Comparison of ENCODE assay signal across 9 mouse cellular contexts in the genomic region with DNA sequence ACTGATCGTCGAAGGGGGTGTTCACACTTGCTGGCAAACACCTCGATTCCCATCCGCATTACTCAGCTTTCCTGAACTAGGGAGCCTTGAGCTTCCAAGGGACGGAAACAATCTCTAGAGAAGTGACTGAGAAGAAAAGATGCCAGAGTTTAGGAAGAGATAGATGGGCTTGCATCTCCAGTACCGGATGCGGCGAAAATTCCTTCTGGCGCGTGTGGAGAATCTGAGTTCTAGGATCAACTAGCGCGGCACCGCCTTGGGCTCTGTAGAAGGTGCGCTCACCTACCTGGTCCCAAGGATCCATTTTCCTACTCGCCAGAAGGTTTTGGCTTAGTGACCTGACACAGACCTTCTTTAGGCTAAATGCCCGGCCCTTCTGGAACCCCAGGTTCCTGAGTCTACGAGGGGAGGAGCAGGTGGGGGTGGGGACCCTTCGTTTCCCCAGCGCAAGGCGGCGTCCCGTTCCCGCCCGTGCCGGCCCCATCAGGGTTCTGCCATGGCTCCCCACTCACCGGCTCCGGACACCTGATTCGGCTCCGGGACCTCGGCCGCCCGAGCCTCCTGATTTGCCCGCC. TPM values are rescaled to one million over a fixed set of nuclear protein-coding genes. Genes with fewer than 3 reads are reported as not detected.
DNase-seq lines count a peak whose midpoint lies in the region; ATAC-seq lines count a peak whose summit lies in the region.
"Had no signal": no experiment of that assay in that cellular context is flagged by ENCODE, and none has a peak within 500 bp of the region (broad histone marks: within the 10 kb centered on the region; RNA-seq: fewer than 3 reads in every experiment).

No protein-coding gene starts in this region.

- WGBS in heart, embryonic 14.5 days: under 1% methylated on average over 33 of the region's 33 CpGs
- 1% methylated on average over 29 of the region's 33 CpGs for WGBS in embryonic facial prominence, embryonic 14.5 days
- WGBS in limb, embryonic 11.5 days: under 1% methylated on average over 33 of the region's 33 CpGs
- under 1% methylated on average over 33 of the region's 33 CpGs for WGBS in neural tube, embryonic 12.5 days

- peaks cover 15 to 37% of the 10 kb centered on the region in 2 experiments for H3K4me1 ChIP-seq in heart, embryonic 14.5 days (ENCODE audit: control insufficient read depth in 2 of 2, insufficient read depth in 2 of 2, low read length in 2 of 2)
- H3K4me1 ChIP-seq in embryonic facial prominence, embryonic 14.5 days (ENCODE audit: control insufficient read depth, insufficient read depth, low read length): peaks cover 22% of the 10 kb centered on the region
- H3K4me1 ChIP-seq in limb, embryonic 11.5 days (ENCODE audit: control insufficient read depth, insufficient read depth, low read length): peaks cover 32% of the 10 kb centered on the region
- H3K4me1 ChIP-seq in neural tube, embryonic 12.5 days: peaks cover 38% of the 10 kb centered on the region

- no peak for ATAC-seq in heart, embryonic 14.5 days (ENCODE audit: insufficient number of reproducible peaks, insufficient read depth, low FRiP score, low read depth)
- no peak; the same call in 1 of the 2 replicates for ATAC-seq in embryonic facial prominence, embryonic 14.5 days (ENCODE audit: low read depth)
- no peak; the same call in 1 of the 2 replicates for ATAC-seq in limb, embryonic 11.5 days (ENCODE audit: insufficient number of reproducible peaks, low FRiP score, low TSS enrichment, low read depth)
- ATAC-seq in neural tube, embryonic 12.5 days (ENCODE audit: low FRiP score, low read depth): no peak
- ATAC-seq in inflammation-experienced regulatory T-cells, adult 6 months: no peak

- DNase-seq in heart, adult 8-10 months (ENCODE audit: low spot score): no peak
- DNase-seq in embryonic facial prominence, embryonic 14.5 days (ENCODE audit: low spot score): no peak
- no peak for DNase-seq in limb, embryonic 11.5 days (ENCODE audit: low spot score)
- DNase-seq in frontal cortex, postnatal 36 days (ENCODE audit: low spot score in 2 of 2): no peak
- DNase-seq in gastrocnemius, adult 8-10 months (ENCODE audit: low spot score in 2 of 2): no peak

- H3K36me3 ChIP-seq in heart, embryonic 14.5 days (ENCODE audit: control insufficient read depth, insufficient read depth, low read length): no peaks in the 10 kb centered on the region
- peaks cover 3% of the 10 kb centered on the region; the same call in 1 of the 2 replicates for H3K36me3 ChIP-seq in embryonic facial prominence, embryonic 14.5 days (ENCODE audit: control insufficient read depth, insufficient read depth, low read length)
- no peaks in the 10 kb centered on the region for H3K36me3 ChIP-seq in limb, embryonic 11.5 days (ENCODE audit: control insufficient read depth, insufficient read depth, low read length)
- H3K36me3 ChIP-seq in neural tube, embryonic 12.5 days: no peaks in the 10 kb centered on the region

- H3K9ac ChIP-seq in heart, embryonic 14.5 days (ENCODE audit: low read length): peak overlapping the region; percentile 79
- peak overlapping the region; percentile 97 for H3K9ac ChIP-seq in embryonic facial prominence, embryonic 14.5 days (ENCODE audit: low read depth, low read length)
- peak overlapping the region; percentile 62 for H3K9ac ChIP-seq in limb, embryonic 11.5 days (ENCODE audit: low read length)
- H3K9ac ChIP-seq in neural tube, embryonic 12.5 days: peak overlapping the region; percentile 40; the same call in 1 of the 2 replicates

- H3K4me2 ChIP-seq in heart, embryonic 14.5 days (ENCODE audit: low read length): peak overlapping the region; percentile 92
- H3K4me2 ChIP-seq in embryonic facial prominence, embryonic 14.5 days (ENCODE audit: low read depth, low read length): peak overlapping the region; percentile 72
- peak overlapping the region; percentile 90 for H3K4me2 ChIP-seq in limb, embryonic 11.5 days (ENCODE audit: low read depth, severe bottlenecking)
- peak overlapping the region; percentile 72 for H3K4me2 ChIP-seq in neural tube, embryonic 12.5 days (replicated peaks)

- H3K9me3 ChIP-seq in heart, embryonic 14.5 days (ENCODE audit: control insufficient read depth, low read length): no peaks in the 10 kb centered on the region
- no peaks in the 10 kb centered on the region for H3K9me3 ChIP-seq in embryonic facial prominence, embryonic 14.5 days (ENCODE audit: control insufficient read depth, low read length)
- H3K9me3 ChIP-seq in limb, embryonic 11.5 days (ENCODE audit: control insufficient read depth, low read length): no peaks in the 10 kb centered on the region
- H3K9me3 ChIP-seq in neural tube, embryonic 12.5 days: no peaks in the 10 kb centered on the region

- peak overlapping the region; percentile 2 to 61; a peak in 3 of 4 replicates for H3K27ac ChIP-seq in heart, embryonic 14.5 days (replicated peaks in 1 of 2; ENCODE audit: control insufficient read depth in 1 of 2, insufficient read depth in 1 of 2, low read depth in 2 of 2, low read length in 2 of 2)
- peak overlapping the region; percentile 94 for H3K27ac ChIP-seq in embryonic facial prominence, embryonic 14.5 days (replicated peaks; ENCODE audit: low read depth, low read length)
- H3K27ac ChIP-seq in limb, embryonic 11.5 days (replicated peaks; ENCODE audit: low read depth, low read length): peak overlapping the region; percentile 68
- no peak overlapping the region for H3K27ac ChIP-seq in neural tube, embryonic 12.5 days

- peaks cover 87% of the 10 kb centered on the region for H3K27me3 ChIP-seq in heart, embryonic 14.5 days (ENCODE audit: control insufficient read depth, insufficient read depth, low read length)
- peaks cover 63% of the 10 kb centered on the region for H3K27me3 ChIP-seq in embryonic facial prominence, embryonic 14.5 days (replicated peaks; ENCODE audit: control insufficient read depth, insufficient read depth, low read length)
- H3K27me3 ChIP-seq in limb, embryonic 11.5 days (ENCODE audit: control insufficient read depth, insufficient read depth, low read length): peaks cover 80% of the 10 kb centered on the region
- H3K27me3 ChIP-seq in neural tube, embryonic 12.5 days (replicated peaks): peaks cover 96% of the 10 kb centered on the region

- peak overlapping the region; percentile 59 to 65 for H3K4me3 ChIP-seq in heart, embryonic 14.5 days (ENCODE audit: control insufficient read depth in 1 of 2, insufficient read depth in 1 of 2, low read depth in 1 of 2, low read length in 2 of 2)
- peak overlapping the region; percentile 70 for H3K4me3 ChIP-seq in embryonic facial prominence, embryonic 14.5 days (ENCODE audit: low read depth, low read length)
- peak overlapping the region; percentile 61 for H3K4me3 ChIP-seq in limb, embryonic 11.5 days (ENCODE audit: low read depth, low read length)
- peak overlapping the region; percentile 46 for H3K4me3 ChIP-seq in neural tube, embryonic 12.5 days

RNA-seq across cellular contexts. Expression of a gene that starts 0.6 kb away (rescaled TPM):
- 2.2 and 4.0 TPM in 2 replicates for polyA plus RNA-seq in heart, embryonic 14.5 days (2014; fragmentation: Nextera tagmentation; extraction: Ambion mirVana)
- total RNA-seq in heart, adult 8-10 months (2022): 1 to 10 TPM; 4.1 to 6.6 (median 4.7) TPM
- polyA plus RNA-seq in embryonic facial prominence, embryonic 14.5 days (2014; fragmentation: Nextera tagmentation; extraction: Ambion mirVana): 6.3 and 6.5 TPM in 2 replicates
- 11.3 and 14.9 TPM in 2 replicates for polyA plus RNA-seq in limb, embryonic 11.5 days (2014; fragmentation: Nextera tagmentation; extraction: Ambion mirVana)
- polyA plus RNA-seq in neural tube, embryonic 12.5 days (2016; fragmentation: Nextera tagmentation; extraction: Ambion mirVana): 4.7 and 5.3 TPM in 2 replicates
- not detected for polyA plus RNA-seq in inflammation-experienced regulatory T-cells, adult 6 months (2017; shearing (Covaris generic))
- total RNA-seq in gastrocnemius, adult 8-10 months (2022): 1 to 10 TPM in 3 of 4 experiments, under 1 TPM in 1; 0.68 to 2.7 (median 1.7) TPM

RNA-seq across cellular contexts. Expression of a gene that starts 18.4 kb away (rescaled TPM):
- polyA plus RNA-seq in heart, embryonic 14.5 days (2014; fragmentation: Nextera tagmentation; extraction: Ambion mirVana): not detected in 2 replicates
- total RNA-seq in heart, adult 8-10 months (2022): not detected
- not detected in 2 replicates for polyA plus RNA-seq in embryonic facial prominence, embryonic 14.5 days (2014; fragmentation: Nextera tagmentation; extraction: Ambion mirVana)
- not detected in 2 replicates for polyA plus RNA-seq in limb, embryonic 11.5 days (2014; fragmentation: Nextera tagmentation; extraction: Ambion mirVana)
- polyA plus RNA-seq in neural tube, embryonic 12.5 days (2016; fragmentation: Nextera tagmentation; extraction: Ambion mirVana): not detected in 2 replicates
- not detected for polyA plus RNA-seq in inflammation-experienced regulatory T-cells, adult 6 months (2017; shearing (Covaris generic))
- total RNA-seq in gastrocnemius, adult 8-10 months (2022): not detected
- total RNA-seq: neutrophil, adult 5-6 weeks had no signal

RNA-seq across cellular contexts. Expression of a gene that starts 54.5 kb away (rescaled TPM):
- polyA plus RNA-seq in heart, embryonic 14.5 days (2014; fragmentation: Nextera tagmentation; extraction: Ambion mirVana): 0.11 and 0.23 TPM in 2 replicates
- total RNA-seq in heart, adult 8-10 months (2022): not detected
- 0.85 and 1.4 TPM in 2 replicates for polyA plus RNA-seq in embryonic facial prominence, embryonic 14.5 days (2014; fragmentation: Nextera tagmentation; extraction: Ambion mirVana)
- polyA plus RNA-seq in limb, embryonic 11.5 days (2014; fragmentation: Nextera tagmentation; extraction: Ambion mirVana): 36.3 and 36.7 TPM in 2 replicates
- 0.39 and 0.61 TPM in 2 replicates for polyA plus RNA-seq in neural tube, embryonic 12.5 days (2016; fragmentation: Nextera tagmentation; extraction: Ambion mirVana)
- polyA plus RNA-seq in inflammation-experienced regulatory T-cells, adult 6 months (2017; shearing (Covaris generic)): not detected
- total RNA-seq in gastrocnemius, adult 8-10 months (2022): 1 to 10 TPM in 2 of 4 experiments, under 1 TPM in 2; 0.89 to 1.3 (median 0.95) TPM
- total RNA-seq: neutrophil, adult 5-6 weeks had no signal

Comparison
In these comparisons a context has a peak if more than half of its experiments do, and no peak if none do; other contexts are left out.
1. H3K9ac ChIP-seq: peak in every context shown above with its lines; median percentile 97 in embryonic facial prominence, embryonic 14.5 days; 79 in heart, embryonic 14.5 days; 62 in limb, embryonic 11.5 days; 40 in neural tube, embryonic 12.5 days.
2. RNA of a gene that starts 54.5 kb away (polyA plus RNA-seq): 36.3 to 36.7 TPM in limb, embryonic 11.5 days; 0.85 to 1.4 TPM in embryonic facial prominence, embryonic 14.5 days, 0.39 to 0.61 TPM in neural tube, embryonic 12.5 days, 0.11 to 0.23 TPM in heart, embryonic 14.5 days and not detected in inflammation-experienced regulatory T-cells, adult 6 months; every median in the first group is over 10 times any median in the second.
3. Peak in every context shown above with its lines, with median percentiles within 50 percentile points of each other: H3K4me2 ChIP-seq and H3K4me3 ChIP-seq.